Mouse (Mus musculus): Measurements from ENCODE around the gene Mmp24.
"Not testable (repeated sequence)": the region's sequence is repeated elsewhere in the genome, so short reads cannot be mapped to it uniquely, and the experiment has no call there.

Mmp24 gene

DNA sequence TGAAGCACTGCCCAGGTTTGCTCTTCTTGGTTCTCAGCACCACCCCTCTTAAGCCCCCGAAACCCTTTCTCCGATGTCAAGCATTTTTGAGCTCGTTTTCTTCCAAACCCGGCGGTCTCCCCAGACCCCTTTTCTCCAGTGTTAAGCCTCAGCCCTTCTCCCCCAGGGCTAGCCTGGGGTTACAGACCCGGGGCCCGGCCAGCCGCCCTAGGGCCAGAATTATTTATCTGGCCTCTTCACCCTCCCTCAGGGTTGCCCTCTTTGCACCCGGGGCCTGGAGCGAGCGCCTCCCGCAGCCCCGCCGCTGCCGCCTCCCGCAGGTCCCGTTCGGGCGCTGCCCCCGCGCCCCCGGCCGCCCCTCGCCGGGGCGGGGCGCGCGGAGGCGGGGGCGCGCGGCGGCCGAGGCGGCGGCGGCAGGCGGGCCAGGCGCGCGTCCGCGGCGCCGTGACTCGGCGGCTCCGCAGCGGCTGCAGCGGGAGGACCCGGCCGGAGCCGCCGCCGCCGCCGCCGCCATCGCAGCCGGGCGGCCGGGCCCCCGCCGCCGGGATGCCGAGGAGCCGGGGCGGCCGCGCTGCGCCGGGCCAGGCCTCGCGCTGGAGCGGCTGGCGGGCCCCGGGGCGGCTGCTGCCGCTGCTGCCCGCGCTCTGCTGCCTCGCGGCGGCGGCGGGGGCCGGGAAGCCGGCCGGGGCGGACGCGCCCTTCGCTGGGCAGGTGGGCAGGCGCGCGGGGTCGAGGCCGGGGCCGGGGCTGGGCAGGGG is at the start of gene Mmp24:
TSS of gene Mmp24 (plus strand) at position 416 of the 758 bp plus-strand sequence.
- peak; percentile 1 for DNase-seq (ENCODE audit: extremely low spot score)

DNA sequence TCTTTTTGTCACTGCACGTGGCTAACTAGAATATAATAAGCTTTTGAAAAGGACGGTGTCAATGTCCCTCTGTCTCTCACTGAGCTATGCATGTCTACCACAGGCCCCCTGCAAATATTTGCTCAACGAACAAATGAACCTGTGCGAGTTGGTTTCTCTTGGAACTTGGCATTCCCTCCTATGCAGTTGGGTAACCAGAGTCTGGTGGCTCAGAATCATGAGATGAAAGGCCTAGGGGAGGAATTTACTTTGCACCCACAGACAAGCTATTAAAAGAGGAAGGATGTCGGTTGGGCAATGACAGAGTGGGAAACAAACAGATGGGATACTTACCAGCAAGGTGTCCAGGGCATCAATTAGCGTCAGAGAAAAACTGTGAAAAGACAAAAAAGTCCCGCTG is 48.8 kb upstream of the Mmp24 start:
- DNase-seq (ENCODE audit: extremely low spot score): no peak

GRCm38 (mm10) chr2:155727764-155728395 is 47.3 kb upstream of the Mmp24 start:
- no peak for DNase-seq (ENCODE audit: extremely low spot score)

GRCm38 (mm10) chr2:155728742-155729141 is 46.4 kb upstream of the Mmp24 start:
- DNase-seq (ENCODE audit: extremely low spot score): peak; percentile 9

GRCm38 (mm10) chr2:155729158-155729645 is 45.9 kb upstream of the Mmp24 start, which contains the start of gene Edem2:
Edem2 (minus strand) TSS chr2:155729475.
- peak; percentile 88 for DNase-seq (ENCODE audit: extremely low spot score)

DNA sequence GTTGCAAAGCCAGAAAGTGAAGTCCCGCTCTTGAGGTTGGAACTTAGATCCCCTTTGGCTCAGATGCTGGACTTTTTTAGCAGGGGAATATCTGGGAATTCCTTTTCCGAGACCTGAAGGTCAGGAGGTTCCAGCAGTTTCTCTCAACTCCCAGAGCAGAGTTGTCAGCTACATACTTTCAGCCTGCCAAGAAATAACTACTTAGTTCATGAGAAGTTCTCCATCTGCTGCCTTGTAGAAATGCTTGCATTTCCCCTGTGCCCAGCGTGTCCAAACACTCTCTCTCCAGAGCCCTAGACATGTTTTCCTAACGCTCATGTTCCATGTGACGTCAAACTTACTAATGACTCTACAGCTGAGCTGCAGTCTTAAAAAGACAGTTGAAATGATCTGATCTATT is 40.1 kb upstream of the Mmp24 start:
- no peak for DNase-seq (ENCODE audit: extremely low spot score)

DNA sequence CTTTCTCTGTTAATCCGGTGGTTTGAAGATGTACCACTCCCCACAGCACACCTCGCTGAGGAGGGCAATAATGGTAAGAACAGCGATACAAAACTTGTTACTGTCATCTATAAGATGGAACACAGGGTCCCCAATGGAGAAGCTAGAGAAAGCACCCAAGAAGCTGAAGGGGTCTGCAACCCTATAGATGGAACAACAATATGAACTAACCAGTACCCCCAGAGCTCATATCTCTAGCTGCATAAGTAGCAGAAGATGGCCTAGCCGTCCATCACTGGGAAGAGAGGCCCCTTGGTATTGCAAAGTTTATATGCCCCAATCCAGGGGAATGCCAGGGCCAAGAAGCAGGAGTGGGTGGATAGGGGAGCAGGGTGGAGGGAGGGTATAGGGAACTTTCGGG is 39.4 kb upstream of the Mmp24 start, which contains the start of gene Gm17581:
TSS of gene Gm17581 (minus strand) at position 101 of the 400 bp plus-strand sequence.
- DNase-seq (ENCODE audit: extremely low spot score): not testable (repeated sequence)

DNA sequence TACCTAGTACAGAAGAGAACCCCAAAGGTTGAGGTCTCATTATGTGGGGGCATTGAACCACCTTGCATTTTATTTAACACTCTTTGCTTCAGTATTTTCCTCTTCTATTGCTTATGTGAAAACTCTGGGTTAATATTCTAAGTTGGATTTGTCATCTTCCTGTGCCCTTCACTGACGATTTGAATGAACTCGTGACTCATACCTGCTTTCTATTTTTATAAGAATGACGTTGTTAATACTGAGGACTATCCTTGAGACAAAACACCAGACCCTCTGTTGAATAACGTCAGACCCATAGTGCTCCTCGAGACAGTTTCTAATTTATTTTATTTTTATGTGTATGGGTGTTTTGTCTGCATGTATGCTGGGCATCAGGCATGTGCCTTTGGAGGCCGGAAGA is 38.2 kb upstream of the Mmp24 start:
- DNase-seq (ENCODE audit: extremely low spot score): no peak

- DNase-seq (ENCODE audit: extremely low spot score): no peak
These were observed 37.3 kb upstream of the Mmp24 start for GRCm38 (mm10) chr2:155737803-155738202.

GRCm38 (mm10) chr2:155742211-155742610 is 32.9 kb upstream of the Mmp24 start:
- DNase-seq (ENCODE audit: extremely low spot score): no peak

DNA sequence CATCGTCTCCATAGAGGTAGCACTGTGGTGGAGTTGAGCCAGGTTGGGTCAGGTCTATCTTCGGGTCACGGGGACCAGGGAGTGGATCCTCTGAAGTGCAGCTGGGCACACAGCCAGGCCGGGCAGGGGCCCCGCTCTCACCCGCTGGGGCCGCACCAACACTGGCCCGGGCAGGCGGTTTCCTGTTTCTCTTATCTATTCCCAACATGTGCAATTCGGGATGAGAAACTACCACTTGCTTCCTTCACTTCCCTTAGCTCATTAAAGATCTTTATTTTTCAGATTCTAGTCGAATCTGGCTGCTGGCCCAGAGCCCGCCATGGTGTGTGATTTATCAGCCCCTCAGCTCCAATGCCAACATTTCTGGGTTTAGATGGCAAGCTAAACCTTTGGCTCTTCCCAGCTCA is 32.2 kb upstream of the Mmp24 start:
- DNase-seq (ENCODE audit: extremely low spot score): no peak

GRCm38 (mm10) chr2:155743351-155743750 is 31.8 kb upstream of the Mmp24 start:
- DNase-seq (ENCODE audit: extremely low spot score): no peak

GRCm38 (mm10) chr2:155745487-155745886 is 29.7 kb upstream of the Mmp24 start:
- no peak for DNase-seq (ENCODE audit: extremely low spot score)

DNA sequence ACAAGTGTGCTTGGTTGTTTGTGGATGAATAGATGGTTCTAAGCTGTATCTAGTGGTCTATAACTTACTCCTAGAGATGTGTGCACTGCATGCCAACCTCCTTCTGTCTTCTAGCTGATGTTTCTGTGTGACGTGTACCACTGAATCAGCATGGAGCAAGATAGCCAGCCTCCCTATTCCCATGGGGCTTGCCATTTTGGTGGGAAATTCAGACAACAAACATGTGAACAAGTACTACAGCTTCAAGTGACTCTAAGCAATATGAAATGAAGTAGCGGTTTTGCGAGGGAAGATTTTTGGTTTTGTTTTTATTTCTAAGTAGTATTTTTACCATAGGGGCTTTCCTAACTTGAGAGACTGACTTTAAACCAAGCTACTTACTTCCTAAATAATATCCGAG is 25.7 kb upstream of the Mmp24 start:
- no peak for DNase-seq (ENCODE audit: extremely low spot score)

DNA sequence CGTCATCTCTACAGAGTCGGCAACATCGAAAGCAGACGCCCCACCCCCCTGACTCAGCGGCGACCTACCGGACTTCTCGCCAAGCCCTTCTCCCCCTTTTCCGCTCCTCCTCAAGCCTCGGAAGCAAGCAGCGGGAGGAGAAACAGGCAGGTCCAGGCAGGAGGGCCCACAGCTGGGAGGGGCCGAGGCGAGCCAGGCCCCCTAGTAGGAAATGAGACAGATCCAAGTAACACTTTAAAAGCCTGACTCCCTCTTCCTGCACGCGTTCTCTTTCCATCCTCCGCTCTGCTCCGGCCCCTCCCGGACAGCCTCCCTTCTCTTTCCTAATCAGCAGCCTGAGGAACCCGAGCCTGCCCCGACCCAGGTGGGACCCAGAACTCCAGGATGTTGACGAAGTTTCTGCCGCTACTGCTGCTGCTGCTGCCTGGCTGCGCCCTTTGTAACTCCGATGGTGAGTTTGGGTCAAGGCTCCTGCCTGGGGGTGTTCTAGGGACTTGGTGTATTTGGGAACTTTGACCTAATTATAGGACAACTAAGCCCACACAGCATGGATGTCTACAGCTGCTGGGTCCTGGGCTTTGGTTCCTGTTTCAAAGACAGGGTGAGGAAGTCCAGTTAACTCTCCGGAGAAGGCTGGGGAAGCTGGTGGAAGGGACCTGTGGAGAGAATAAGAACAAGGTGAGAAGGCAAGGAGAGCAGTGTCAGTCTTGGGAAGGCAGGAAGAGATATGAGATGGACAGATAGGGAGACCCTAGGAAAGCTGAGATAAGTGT is 23.9 kb upstream of the Mmp24 start, which contains the start of gene Procr:
TSS of gene Procr (plus strand) at position 104 of the 773 bp plus-strand sequence.
- DNase-seq (ENCODE audit: extremely low spot score): peak; percentile 34

- peak; percentile 27 for DNase-seq (ENCODE audit: extremely low spot score)
These were observed 19.4 kb upstream of the Mmp24 start for GRCm38 (mm10) chr2:155755746-155756145.

DNA sequence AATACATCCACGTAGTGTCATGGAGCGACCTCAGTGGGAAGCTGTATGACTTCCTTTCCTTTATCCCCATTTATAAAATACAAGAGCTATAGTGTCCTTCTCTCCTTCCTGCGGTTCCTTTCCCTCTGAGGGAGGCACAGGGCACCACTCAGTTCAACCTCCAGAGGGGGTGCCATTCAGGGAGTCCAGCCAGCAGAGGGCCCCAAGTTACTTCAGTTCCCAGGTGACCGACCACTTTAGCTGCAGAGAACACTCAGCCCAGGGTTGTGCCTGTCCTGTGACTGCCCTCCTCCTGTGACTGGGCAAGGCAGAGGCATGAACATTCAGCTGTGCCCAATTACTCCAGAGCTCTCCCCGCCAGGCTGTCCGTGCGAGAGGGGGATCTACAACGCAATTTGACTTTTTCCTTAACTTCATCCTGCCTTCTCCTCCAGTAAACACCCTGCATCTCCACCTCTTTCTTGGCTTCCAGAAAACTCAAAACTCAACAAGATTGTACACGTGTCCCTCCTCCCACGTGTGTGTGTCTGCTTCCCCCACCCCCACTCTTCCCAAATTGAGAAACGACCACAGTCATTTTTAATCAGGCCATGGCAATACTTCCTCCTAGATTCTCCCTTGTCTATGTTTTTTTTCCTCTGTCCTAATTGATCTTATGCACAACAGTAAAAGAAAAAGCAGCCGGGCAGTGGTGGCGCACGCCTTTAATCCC is 18.1 kb upstream of the Mmp24 start:
- DNase-seq (ENCODE audit: extremely low spot score): no peak

GRCm38 (mm10) chr2:155764679-155765418 is 10.3 kb upstream of the Mmp24 start:
- peak; percentile 80 for DNase-seq (ENCODE audit: extremely low spot score)

DNA sequence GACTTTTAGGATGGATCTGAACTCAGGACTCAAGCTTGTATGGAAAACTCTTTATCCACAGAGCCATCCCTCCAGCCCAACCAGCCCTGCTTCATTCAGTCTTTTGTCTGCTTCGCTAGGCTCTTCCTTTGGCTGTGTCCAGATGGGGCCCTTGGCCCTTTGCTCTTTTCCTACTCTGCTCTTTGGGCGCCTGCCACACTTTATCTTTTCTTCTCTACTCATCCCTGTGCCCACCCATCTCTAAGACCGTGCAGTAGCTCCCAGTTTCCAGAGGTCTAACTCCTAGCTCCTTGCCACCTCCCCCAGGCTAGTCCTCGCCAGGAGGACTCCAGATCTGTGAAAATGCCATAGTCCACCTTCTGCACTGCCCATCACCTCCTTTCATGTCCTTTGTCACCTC is 1.5 kb upstream of the Mmp24 start:
- DNase-seq (ENCODE audit: extremely low spot score): no peak

GRCm38 (mm10) chr2:155774261-155774926 is 748 bp upstream of the Mmp24 start:
- no peak for DNase-seq (ENCODE audit: extremely low spot score)
